Mouse (Mus musculus) MEL-GATA-1-ER (cell line): ENCODE results near the gene Psd.

ENCODE experiments used
- DNase-seq: peaks from one replicate; pipeline ENCODE4 v3.0.0-alpha.2; 2012; ENCODE audit warnings: low read depth; ENCODE audit errors: extremely low read depth

Gene Psd

DNA sequence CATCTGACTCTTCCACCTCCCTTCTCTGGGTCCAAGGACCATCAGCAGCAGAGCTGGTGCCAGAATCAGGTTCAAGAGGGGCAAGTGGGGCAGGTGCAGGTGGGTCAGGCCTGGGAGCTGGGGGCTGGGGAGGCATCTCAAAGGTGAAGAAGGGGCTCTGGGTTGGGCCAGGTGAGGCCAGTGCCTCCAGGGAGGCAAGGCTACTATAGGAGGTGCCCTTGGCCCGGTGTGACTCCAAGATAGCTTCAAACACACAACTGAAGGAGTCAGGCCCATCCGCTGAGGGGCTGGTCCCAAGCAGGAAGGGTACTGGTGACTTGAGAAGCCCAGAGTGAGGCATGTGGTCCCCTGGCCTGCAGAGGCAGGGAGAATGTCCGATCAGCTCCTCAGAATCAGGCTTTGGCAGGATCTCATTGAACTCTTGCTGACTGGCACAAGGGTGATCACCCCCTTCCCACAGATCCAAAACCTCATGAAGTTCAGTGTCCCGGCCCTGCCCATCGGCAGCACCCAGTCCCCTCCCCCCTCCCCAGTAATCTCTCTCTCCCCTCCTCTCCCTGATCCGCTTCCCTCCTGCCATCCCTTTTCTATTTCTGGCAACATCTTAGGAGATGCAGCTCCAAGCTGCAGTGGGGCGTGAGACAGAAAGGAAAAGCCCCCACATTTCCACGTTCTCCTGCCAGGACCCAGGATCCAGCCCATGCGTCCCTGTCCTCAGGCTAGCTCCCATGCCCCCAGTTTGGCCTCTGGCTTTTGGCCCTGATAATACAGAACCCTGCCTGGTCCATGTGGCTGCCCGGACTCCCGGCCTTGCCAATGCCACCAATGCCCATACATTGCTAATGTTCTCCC, 4.6 kb downstream of the Psd start:
- no peak for DNase-seq

DNA sequence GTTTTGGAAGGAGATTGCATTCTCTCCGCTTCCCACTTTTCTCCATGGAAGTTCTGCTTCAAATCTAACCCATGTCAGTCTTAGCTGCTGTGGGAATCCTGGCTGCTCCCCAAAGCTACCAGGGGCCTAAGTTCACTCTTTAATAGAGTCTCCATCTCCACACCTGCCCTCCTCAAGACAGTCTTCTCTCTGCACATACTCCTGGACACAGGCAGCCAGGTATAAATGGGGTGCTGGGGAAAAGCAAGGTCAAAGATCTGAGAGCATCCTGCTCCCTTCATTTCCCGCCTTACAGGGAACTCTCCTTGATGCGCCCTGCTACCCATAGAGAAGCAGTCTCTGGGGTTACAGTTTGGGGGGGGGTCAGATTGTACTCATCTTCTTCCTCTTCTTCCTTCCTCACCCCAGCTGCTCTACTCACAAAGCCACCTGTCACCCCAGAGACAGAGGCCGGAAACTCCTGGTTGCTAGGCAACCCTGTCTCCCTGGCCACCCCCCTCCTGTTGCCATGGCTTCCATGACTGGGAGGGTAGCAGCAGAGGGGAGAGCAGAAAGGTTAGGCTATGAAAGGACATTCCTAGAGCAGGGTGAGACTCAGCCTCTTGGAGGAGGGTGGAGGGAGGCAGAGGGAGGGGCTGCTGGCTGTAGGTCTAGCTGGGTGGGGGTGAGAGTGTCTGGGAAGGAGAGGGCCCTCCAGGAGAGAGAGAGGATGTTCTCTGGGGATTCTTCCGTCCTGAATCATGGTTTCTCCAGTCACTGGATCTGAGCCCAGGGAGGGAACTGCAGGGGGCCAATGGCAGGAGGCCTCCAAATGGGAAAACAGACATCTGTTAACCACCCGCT, 5.6 kb downstream of the Psd start:
- DNase-seq: no peak

DNA sequence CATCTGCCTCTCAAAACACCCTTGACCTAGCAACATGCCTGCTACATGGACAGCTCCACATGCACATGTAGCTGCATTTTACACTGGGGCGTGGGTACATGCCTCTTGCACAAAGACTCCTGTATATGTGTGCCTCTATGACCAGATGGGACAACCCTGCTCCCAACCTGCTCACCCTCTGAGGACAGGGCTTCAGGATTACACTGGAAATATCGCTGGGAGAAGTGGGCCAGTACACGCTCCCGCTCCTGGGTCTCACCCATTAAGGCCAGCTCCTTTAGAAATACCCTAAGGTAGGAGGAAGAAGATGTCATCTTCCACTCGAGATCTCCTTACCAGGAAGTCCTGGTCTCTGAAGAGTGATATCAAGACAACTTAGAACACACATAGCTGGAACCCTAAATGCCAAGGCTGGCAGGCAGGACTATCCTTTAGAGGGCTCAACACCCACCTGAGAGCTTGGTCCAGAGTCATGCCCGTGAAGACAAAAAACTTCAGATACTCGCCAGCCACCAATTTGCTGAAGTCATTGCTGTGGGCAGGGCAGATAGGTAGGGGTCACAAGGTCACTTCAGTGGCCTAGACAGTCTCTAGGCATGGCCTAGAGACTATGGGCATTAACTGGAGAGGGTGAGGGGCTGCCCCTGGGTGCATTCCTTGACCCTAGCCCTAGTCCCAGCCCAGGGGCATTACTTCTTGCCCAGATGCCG, 6.7 kb downstream of the Psd start:
- no peak for DNase-seq

DNA sequence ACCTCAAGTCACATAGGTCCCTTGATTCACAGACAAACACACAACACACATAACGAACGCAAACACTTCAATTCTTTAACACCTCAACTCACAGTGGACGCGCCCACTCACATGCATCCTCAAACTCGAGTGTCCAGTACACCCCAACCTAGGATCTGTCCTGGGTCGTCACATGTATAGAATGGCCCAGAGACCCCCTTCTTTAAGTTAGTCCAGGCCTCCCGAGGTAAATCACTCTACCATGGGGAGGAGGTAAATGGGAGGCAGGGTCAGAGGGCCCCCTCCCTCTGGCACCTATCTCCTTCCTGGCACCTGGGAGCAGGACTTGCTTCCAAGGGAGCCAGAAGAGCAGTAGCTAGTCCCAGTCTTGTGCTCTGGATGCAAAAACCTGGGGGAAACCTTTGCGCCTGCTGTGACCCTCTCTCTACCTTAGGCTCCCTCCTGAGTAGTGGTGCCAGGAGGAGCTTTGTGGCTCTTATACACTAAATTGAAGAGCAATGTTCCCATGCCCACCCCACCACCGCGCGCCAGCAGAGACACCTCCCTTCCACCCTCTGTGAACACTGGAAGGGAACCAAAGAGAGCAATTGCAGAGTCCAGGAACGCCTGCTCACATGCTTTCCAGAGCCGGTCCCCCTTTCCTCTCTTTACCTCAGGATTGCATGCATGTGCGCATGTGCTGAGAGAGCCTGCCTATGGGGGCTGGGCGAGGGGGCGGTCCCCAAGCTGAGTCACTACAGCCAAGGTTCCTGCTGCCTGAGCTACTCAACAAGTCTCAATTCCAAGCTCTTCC, 8.2 kb downstream of the Psd start:
- DNase-seq: no peak

DNA sequence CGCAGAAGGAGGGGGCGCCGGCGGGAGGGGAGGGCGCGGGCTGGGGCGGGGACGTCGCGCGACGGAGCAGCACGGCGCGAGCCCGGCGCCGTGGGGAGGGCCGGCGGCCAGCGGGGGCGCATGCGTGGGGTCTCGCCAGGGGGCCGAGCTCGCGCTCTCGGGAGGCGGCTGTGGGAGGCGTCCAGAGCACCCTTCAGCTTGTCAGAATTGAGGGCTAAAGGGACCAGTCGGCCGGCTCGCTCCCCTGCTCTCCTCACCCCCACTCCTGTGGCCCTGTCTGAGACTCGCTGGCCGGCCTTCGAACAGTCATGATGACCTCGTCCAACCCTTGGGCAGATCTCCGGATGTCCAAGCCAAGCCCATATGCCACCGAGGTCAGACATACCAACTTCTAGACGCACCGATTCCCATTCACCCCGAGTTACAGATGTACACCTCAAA, 8.9 kb downstream of the Psd start:
- no peak for DNase-seq

DNA sequence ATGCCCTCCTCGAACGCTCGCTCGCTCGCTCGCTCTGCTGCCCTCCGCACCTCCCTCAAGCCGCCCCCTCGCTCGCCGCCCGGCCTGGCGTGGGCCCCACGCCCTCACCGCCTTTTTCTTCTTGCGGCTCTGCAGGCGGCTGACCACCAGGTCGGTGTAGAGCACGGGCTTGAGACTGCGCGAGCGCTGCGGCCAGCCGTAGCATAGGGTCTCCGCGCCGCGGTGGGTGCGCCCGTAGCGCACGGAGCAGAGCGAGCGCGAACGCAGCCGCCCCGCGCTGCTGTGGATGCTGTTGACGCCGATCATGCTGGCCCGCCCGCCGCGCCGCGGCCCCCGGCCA, 9.4 kb downstream of the Psd start:
- DNase-seq: no peak

DNA sequence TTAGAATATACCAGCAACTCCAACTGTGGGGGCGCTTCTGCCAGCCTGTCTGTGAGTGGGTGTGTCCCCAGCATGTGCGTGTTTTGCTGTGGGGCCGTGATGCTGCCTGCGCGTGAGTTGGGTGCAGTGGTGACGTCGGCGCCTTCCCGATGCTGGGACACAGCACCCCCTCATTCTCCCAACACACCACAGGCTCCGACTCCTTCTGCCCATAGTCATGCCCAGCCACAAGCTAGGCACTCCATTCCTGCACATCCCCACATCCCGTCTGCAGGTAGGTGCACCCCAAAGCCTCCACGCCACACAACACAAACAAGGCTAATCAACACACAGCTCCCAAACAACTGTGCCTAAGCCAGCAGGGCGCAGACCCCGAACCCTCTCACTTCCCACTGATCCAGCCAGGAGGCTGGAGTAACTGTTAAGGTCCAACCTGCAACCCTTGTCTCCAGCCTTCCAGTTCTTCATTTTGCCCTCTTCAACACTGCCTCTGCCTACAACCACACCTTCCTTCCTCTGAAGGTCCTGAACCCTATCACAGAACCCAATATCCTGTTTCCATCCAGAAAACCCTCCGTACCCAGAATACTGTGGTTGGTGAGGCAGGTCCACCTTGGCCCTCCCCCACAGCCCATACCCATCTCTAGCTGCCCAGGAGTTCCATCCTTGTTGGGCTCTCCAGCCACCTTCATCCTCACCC, 10.0 kb downstream of the Psd start:
- DNase-seq: no peak

DNA sequence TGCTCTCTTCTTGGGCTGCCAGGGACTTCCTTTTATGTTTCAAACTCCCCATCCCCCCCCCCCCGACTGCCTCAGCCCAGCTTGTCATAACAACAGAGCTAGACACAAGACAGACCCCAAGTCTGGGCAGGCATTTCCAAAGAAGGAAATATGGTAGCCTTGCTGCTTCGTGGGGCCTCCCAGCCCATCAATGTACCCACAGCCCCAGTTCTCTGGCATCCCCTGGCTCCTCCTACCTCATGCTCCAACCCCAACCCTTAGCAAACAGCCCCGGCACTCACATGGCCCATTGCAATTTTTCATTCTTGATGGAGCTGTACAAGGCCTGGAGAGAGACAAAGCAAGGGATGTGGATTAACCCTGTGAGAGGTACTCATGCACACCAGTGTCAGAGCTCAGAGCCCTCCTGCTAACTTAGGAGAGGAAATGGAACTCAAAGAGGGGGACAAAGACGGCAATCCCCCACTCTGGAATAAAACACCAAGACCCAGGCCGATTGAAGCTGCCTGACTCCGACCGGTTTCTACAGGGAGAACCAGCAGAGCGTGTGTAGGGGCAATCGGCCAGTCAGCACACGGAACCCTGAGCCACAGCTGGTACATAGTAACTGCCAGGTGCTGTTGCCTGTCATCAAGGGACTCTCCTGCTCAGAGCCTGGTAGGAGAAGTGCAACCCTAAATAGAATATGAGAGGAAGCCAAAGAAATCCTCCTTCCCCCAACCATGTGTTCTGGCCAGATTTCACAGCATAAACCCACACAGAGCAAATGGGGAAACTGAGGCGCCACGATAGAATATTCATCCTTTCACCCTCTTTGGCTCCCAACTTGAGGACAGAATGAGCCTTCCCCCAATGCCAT, 11.0 kb downstream of the Psd start:
- no peak for DNase-seq

DNA sequence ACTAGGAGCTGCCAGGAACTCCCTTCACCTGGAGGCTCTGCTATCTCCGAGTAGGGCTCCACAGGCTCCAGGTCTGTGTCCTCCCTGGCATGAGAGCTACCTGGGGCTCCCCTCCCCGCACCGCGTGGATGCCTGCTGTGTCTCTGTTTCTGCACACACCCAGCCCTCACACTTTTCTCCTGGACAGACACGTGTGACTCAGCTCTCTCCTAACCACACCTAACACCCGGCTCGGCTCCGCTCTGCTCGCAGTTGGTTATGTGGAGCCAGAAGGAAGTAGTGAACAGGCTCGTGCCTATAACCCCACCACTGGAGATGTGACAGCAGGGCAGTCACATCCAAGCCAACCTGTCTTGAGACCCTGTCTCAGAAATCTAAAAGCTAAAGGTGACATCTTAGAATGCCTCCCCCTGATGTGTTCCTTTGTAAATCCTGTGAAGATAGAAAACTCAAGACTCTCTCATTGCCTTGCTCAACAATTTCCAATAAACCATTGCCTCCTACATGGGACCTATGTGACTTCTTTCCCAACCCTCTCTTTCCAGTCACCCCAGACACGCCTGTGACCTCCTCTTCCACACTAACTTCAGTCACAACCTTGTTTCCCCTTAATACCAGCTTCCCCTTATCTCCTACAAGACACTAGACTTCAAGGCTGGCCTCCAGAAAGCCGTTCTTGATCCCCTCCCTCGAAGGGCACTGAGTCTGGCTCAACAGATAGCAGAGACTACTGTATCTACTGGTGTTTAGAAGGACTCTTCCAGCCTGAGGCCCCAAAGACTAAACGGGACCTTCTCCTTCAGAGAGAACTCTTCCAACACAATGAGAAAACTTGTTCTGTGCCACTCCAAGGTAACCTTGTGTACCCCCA, 11.8 kb downstream of the Psd start:
- peak; percentile 97 for DNase-seq

DNA sequence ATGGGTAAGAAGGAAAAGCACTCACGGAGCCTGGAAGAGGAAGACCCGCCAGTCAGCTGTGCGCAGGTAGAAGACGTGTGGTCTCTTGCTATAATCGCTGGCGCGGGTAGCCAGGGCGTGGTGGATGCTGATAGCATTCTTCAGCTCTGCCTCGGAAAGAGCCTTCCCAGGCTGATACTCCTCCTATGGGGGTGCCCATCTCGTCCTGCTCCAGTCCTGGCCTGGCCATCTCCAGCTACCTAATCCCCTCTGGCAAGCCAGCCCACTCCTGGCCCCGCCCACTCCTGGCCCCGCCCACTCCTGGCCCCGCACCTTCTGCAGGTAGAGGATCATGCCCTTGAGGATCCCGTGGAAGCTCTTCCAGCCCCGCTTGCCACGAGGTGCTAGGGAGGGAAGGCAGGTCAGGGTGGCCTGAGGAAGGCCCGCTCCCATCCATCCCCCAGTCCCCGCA, 12.8 kb downstream of the Psd start:
- no peak for DNase-seq

DNA sequence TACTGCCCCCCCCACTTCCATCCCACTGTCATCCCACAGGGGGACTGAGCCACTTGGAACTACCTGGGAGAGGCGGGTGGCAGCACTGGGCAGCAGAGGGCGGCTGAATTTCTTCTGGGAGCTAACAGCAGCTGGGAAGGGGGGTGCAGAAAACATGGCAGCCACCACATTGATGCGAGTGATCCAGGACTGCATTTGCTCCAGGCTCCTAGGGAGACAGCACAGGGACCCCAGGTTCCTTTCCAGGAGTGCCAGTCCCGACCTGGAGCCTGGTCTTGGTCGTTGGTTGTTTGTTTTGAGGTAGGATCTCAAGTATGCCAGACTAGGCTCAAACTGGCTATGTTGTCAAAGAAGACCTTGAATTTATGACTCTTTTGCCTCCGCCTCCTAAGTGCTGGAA, 13.4 kb downstream of the Psd start:
- no peak for DNase-seq

DNA sequence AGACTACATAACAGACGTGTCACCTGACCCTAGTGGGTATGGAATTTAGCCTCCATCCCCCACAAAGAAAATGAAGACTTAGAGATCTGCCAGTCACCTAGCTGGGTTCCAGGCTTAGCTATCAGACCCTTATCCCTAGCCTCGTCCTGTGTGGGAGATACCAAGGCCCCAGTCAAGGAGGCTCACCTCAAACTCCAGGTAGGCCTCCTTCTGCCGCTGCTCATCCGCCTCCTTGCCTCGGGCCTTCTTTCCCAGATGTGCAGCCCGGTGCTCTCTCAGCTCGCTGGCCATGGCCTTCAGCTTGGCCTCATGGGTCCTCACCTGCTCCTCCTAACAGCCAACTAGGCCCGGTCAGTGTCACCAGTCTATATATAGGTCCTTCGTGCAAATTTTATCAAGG, 13.8 kb downstream of the Psd start:
- DNase-seq: no peak

DNA sequence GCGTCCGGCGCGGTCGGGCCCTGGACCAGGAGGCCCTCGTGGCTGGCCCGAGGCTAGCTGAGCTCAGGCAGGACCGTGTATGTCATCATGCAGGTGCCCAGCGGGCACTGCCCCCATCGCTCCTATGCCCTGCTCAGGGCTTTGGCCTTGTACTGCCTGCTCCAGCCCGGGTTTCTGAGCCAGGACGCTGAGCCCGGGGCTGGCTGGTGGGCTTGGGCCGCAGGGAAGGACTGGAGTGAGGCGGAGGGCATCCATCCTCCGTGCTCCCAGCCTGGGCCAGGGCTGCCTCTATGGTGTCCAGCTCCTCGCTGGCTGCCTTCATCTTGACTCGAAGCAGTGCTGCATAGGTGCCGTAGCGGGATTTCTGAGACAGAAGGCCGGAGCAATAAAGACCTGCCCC, 14.4 kb downstream of the Psd start:
- no peak for DNase-seq

DNA sequence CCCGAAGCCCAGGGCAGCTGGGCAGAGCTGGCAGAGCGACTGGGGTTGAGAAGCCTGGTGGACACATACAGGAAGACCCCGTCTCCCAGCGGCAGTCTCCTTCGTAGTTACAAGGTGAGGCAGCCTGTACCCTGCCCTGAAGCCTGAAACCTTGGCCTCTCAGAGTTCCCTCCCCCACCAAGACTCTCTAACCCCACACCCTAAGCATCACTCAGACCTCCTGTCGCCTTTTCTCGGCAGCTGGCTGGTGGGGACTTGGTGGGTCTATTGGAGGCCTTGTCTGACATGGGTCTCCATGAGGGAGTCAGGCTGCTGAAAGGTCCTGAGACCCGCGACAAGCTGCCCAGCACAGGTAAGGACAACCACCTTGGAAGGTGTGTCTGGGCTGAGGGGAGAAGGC, 15.6 kb downstream of the Psd start:
- no peak for DNase-seq

DNA sequence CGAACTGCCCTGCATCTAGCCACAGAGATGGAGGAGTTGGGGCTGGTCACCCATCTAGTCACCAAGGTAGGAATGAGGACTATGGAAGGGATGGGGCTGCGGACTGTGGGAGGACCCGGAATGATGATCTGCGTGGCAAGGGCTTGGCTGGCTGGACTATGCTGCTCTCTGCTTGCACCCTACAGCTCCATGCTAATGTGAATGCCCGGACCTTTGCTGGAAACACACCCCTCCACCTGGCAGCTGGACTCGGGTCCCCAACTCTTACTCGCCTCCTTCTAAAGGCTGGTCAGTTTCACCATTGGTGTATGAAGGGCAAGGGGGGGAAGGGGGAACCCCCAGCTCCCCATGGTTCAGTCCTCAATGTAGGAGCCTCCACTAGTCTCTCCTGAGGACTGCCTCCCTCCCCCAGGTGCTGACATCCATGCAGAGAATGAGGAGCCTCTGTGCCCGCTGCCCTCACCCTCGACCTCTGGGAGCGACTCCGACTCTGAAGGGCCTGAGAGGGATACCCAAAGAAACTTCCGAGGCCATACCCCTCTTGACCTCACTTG, 16.6 kb downstream of the Psd start:
- DNase-seq: no peak

DNA sequence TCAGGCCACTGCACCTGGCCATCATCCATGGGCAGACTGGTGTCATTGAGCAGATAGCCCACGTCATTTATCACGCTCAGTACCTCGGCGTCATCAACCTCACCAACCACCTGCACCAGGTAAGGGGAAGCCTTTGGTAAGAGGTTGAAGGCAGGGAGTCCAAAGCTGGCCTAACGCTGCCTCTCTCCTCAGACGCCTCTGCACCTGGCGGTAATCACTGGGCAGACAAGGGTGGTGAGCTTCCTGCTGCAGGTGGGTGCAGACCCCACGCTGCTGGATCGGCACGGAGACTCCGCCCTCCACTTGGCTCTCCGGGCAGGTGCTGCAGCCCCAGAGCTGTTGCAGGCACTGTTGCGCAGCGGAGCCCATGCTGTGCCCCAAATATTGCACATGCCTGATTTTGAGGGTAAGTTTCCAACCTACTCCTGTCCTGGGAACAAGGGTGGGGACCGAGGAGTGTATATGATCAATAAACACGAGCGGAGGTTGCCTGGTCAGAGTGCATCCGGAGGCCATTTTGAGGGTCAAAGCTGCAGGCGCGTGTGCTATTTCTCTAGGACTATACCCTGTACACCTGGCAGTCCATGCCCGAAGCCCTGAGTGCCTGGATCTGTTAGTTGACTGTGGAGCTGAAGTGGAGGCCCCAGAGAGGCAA, 17.2 kb downstream of the Psd start:
- DNase-seq: no peak

DNA sequence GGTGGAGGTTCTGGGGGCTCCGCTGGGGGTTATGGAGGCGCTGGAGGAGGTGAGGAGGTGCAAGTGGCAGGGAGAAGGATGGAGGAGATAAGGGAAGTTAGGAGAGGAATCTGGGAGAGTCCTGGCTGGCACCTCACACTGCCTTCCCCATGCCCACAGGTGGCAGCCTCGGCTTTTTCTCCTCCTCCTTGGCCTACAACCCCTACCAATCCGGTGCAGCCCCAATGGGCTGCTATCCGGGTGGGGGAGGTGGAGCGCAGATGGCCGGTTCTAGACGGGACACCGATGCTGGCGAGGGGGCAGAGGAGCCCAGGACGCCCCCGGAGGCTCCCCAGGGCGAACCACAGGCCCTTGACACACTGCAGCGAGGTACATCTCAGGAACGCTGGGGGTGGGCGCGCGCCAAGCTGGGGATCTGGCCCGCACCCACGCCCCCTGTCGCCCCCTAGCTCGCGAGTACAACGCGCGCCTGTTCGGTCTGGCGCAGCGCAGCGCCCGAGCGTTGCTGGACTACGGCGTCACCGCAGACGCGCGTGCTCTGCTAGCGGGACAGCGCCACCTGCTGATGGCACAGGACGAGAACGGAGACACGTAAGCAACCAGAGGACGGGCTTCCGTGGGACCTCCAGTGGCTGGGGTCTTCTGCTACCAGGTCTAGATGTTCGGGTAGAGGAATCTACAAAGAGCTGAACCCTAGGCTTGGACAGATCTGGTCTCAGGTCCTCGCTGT, 18.1 kb downstream of the Psd start:
- DNase-seq: peak; percentile 68
